Mouse (Mus musculus) MEL (cell line): ENCODE measurements around the gene Gm43738. TPM values are rescaled to one million over a fixed set of nuclear protein-coding genes. Genes with fewer than 3 reads are reported as not detected.

Experiments
- DNase-seq: peaks from one replicate; pipeline ENCODE4 v3.0.0; 2011; ENCODE audit warnings: low read depth, low spot score
- H3K27ac ChIP-seq: 2 replicates; pipeline ENCODE4 v1.5.1; 2012; ENCODE audit warnings: low read depth, mild to moderate bottlenecking, control low read depth, low read length, moderate library complexity; ENCODE audit not compliant: control insufficient read depth
- H3K27me3 ChIP-seq, 2 experiments: fragments of 150-350 bp in 1 of 2; sonication (generic) in 1 of 2; 2 replicates each; pipeline ENCODE4 v1.6.1; 2012; ENCODE audit warnings: low read length in 2 of 2, mild to moderate bottlenecking in 2 of 2, improper control_type of control experiment in 1 of 2, moderate library complexity in 1 of 2; ENCODE audit not compliant: insufficient read depth in 2 of 2, control insufficient read depth in 1 of 2
- H3K36me3 ChIP-seq, 2 experiments: 2 replicates each; pipeline ENCODE4 v1.6.1; 2012 to 2014; ENCODE audit warnings: low read length in 2 of 2, improper control_type of control experiment in 1 of 2, inconsistent platforms in 1 of 2, mild to moderate bottlenecking in 1 of 2; ENCODE audit not compliant: insufficient read depth in 2 of 2, control insufficient read depth in 1 of 2
- H3K4me1 ChIP-seq, 2 experiments: fragments of 150-350 bp in 1 of 2; sonication (generic) in 1 of 2; 2 replicates each; pipeline ENCODE4 v1.6.1; 2012; ENCODE audit warnings: low read length in 2 of 2, improper control_type of control experiment in 1 of 2, mild to moderate bottlenecking in 1 of 2; ENCODE audit not compliant: insufficient read depth in 2 of 2, control insufficient read depth in 1 of 2
- H3K4me3 ChIP-seq, 2 experiments: fragments of 150-350 bp in 1 of 2; sonication (generic) in 1 of 2; 2 replicates each; pipeline ENCODE4 v1.5.1; 2012; ENCODE audit warnings: low read depth in 2 of 2, low read length in 2 of 2, mild to moderate bottlenecking in 2 of 2, moderate library complexity in 2 of 2, control low read depth in 1 of 2, improper control_type of control experiment in 1 of 2; ENCODE audit not compliant: control insufficient read depth in 1 of 2, insufficient read depth in 1 of 2
- H3K79me2 ChIP-seq: 2 replicates; pipeline ENCODE4 v1.6.1; 2012; ENCODE audit warnings: mild to moderate bottlenecking, low read length, moderate library complexity; ENCODE audit not compliant: control insufficient read depth, poor library complexity, insufficient read depth
- H3K9ac ChIP-seq: 2 replicates; pipeline ENCODE4 v1.6.1; 2012; ENCODE audit warnings: low read depth, mild to moderate bottlenecking, control low read depth, low read length, moderate library complexity; ENCODE audit not compliant: control insufficient read depth, poor library complexity, severe bottlenecking
- H3K9me3 ChIP-seq: fragments of 150-350 bp; sonication (generic); replicated peaks from 2 replicates; pipeline ENCODE4 v1.6.1; 2012; ENCODE audit warnings: mild to moderate bottlenecking, low read length, improper control_type of control experiment, moderate library complexity; ENCODE audit not compliant: insufficient read depth
- BHLHE40 ChIP-seq: IDR thresholded peaks from 2 replicates; pipeline ENCODE4 v1.6.1; 2012; ENCODE audit warnings: low read depth, mild to moderate bottlenecking, inconsistent platforms, low read length, improper control_type of control experiment, borderline replicate concordance
- CTCF ChIP-seq, 3 experiments: IDR thresholded peaks in 2 of 3; conservative IDR thresholded peaks in 1 of 3; 2 replicates each; pipeline ENCODE4 v1.5.1; 2011 to 2012; ENCODE audit warnings: low read length in 3 of 3, low read depth in 2 of 3, mild to moderate bottlenecking in 2 of 3, improper control_type of control experiment in 1 of 3, inconsistent platforms in 1 of 3, mixed read lengths in 1 of 3, moderate library complexity in 1 of 3; ENCODE audit not compliant: control insufficient read depth in 1 of 3, insufficient read depth in 1 of 3, poor library complexity in 1 of 3, severe bottlenecking in 1 of 3
- E2F4 ChIP-seq: IDR thresholded peaks from 2 replicates; pipeline ENCODE4 v1.6.1; 2011; ENCODE audit warnings: low read depth, low read length, improper control_type of control experiment, borderline replicate concordance
- EP300 ChIP-seq, 2 experiments: IDR thresholded peaks; 2 replicates each; pipeline ENCODE4 v1.6.1; 2011; ENCODE audit warnings: improper control_type of control experiment in 2 of 2, low read length in 2 of 2, low read depth in 1 of 2, mild to moderate bottlenecking in 1 of 2
- ETS1 ChIP-seq: IDR thresholded peaks from 2 replicates; pipeline ENCODE4 v1.6.1; 2012; ENCODE audit warnings: low read depth, mild to moderate bottlenecking, inconsistent platforms, low read length, improper control_type of control experiment, moderate library complexity
- GABPA ChIP-seq: IDR thresholded peaks from 2 replicates; pipeline ENCODE4 v1.6.1; 2012; ENCODE audit warnings: low read depth, mild to moderate bottlenecking, inconsistent platforms, low read length, improper control_type of control experiment, moderate library complexity
- GATA1 ChIP-seq: IDR thresholded peaks from 2 replicates; pipeline ENCODE4 v1.6.1; 2011; ENCODE audit warnings: low read depth, low read length, improper control_type of control experiment
- JUND ChIP-seq: IDR thresholded peaks from 2 replicates; pipeline ENCODE4 v1.6.1; 2011; ENCODE audit warnings: low read depth, mild to moderate bottlenecking, improper control_type of control experiment, low read length
- MAFK ChIP-seq: IDR thresholded peaks from 2 replicates; pipeline ENCODE4 v1.6.1; 2011; ENCODE audit warnings: low read depth, mild to moderate bottlenecking, low read length, improper control_type of control experiment, borderline replicate concordance
- MAZ ChIP-seq: IDR thresholded peaks from 2 replicates; pipeline ENCODE4 v1.6.1; 2012; ENCODE audit warnings: low read depth, mild to moderate bottlenecking, inconsistent platforms, low read length, improper control_type of control experiment
- MXI1 ChIP-seq: IDR thresholded peaks from 2 replicates; pipeline ENCODE4 v1.6.1; 2011; ENCODE audit warnings: mild to moderate bottlenecking, low read depth, low read length, improper control_type of control experiment
- MYC ChIP-seq: IDR thresholded peaks from 2 replicates; pipeline ENCODE4 v1.6.1; 2011; ENCODE audit warnings: low read depth, mild to moderate bottlenecking, low read length, improper control_type of control experiment, moderate library complexity
- NELFE ChIP-seq: IDR thresholded peaks from 2 replicates; pipeline ENCODE4 v1.6.1; 2011; ENCODE audit warnings: low read depth, low read length, improper control_type of control experiment
- NRF1 ChIP-seq: IDR thresholded peaks from 2 replicates; pipeline ENCODE4 v1.6.1; 2014; ENCODE audit warnings: low read depth, mild to moderate bottlenecking, inconsistent platforms, low read length, improper control_type of control experiment, moderate library complexity; ENCODE audit not compliant: poor library complexity, insufficient read depth, severe bottlenecking
- POLR2A ChIP-seq, 2 experiments: IDR thresholded peaks; 2 replicates each; pipeline ENCODE4 v1.6.1; 2011 to 2012; ENCODE audit warnings: low read length in 2 of 2, mild to moderate bottlenecking in 2 of 2, control low read depth in 1 of 2, improper control_type of control experiment in 1 of 2, low read depth in 1 of 2, moderate library complexity in 1 of 2; ENCODE audit not compliant: control insufficient read depth in 1 of 2, insufficient read depth in 1 of 2, poor library complexity in 1 of 2
- POLR2AphosphoS2 ChIP-seq: IDR thresholded peaks from 2 replicates; pipeline ENCODE4 v1.6.1; 2011; ENCODE audit warnings: low read length, improper control_type of control experiment
- SMC3 ChIP-seq: IDR thresholded peaks from 2 replicates; pipeline ENCODE4 v1.6.1; 2011; ENCODE audit warnings: low read depth, low read length, improper control_type of control experiment
- TAL1 ChIP-seq: IDR thresholded peaks from 2 replicates; pipeline ENCODE4 v1.6.1; 2012; ENCODE audit warnings: mild to moderate bottlenecking, inconsistent platforms, low read length, moderate library complexity, mixed read lengths
- TBP ChIP-seq: IDR thresholded peaks from 2 replicates; pipeline ENCODE4 v1.8.0; 2011; ENCODE audit warnings: low read depth, low read length, improper control_type of control experiment
- UBTF ChIP-seq: IDR thresholded peaks from 2 replicates; pipeline ENCODE4 v1.6.1; 2012; ENCODE audit warnings: low read depth, mild to moderate bottlenecking, inconsistent platforms, low read length, improper control_type of control experiment, moderate library complexity, borderline replicate concordance; ENCODE audit not compliant: insufficient read depth
- USF1 ChIP-seq: IDR thresholded peaks from 2 replicates; pipeline ENCODE4 v1.6.1; 2014; ENCODE audit warnings: low read depth, mild to moderate bottlenecking, inconsistent platforms, low read length, improper control_type of control experiment, moderate library complexity
- USF2 ChIP-seq, 2 experiments: IDR thresholded peaks; 2 replicates each; pipeline ENCODE4 v1.6.1; 2011 to 2012; ENCODE audit warnings: improper control_type of control experiment in 2 of 2, low read length in 2 of 2, borderline replicate concordance in 1 of 2, inconsistent platforms in 1 of 2, low read depth in 1 of 2, mild to moderate bottlenecking in 1 of 2; ENCODE audit not compliant: insufficient read depth in 1 of 2
- ZC3H11A ChIP-seq: IDR thresholded peaks from 2 replicates; pipeline ENCODE4 v1.6.1; 2012; ENCODE audit warnings: low read depth, mild to moderate bottlenecking, inconsistent platforms, low read length, improper control_type of control experiment
- ZMIZ1 ChIP-seq: IDR thresholded peaks from 2 replicates; pipeline ENCODE4 v1.6.1; 2012; ENCODE audit warnings: low read depth, mild to moderate bottlenecking, inconsistent platforms, low read length, improper control_type of control experiment, moderate library complexity
- ZNF384 ChIP-seq: IDR thresholded peaks from 2 replicates; pipeline ENCODE4 v1.6.1; 2012; ENCODE audit warnings: low read depth, mild to moderate bottlenecking, inconsistent platforms, low read length, improper control_type of control experiment
- polyA plus RNA-seq, 2 experiments: library from polyadenylated mRNA; stranded (reverse) in 1 of 2; unstranded in 1 of 2; fragments of >175 nt in 1 of 2; fragments of >200 nt in 1 of 2; gene quantifications; 2 replicates each; pipeline versions ENCODE4 v1.2.1 to v1.2.4; 2012; ENCODE audit warnings: low replicate concordance in 2 of 2, low read depth in 1 of 2; ENCODE audit not compliant: insufficient read length in 2 of 2, insufficient read depth in 1 of 2, missing spikeins in 1 of 2
- total RNA-seq: library from RNA; depleted of rRNA; stranded (reverse); fragments of 300-350 nt; gene quantifications from 2 replicates; pipeline ENCODE4 v1.2.3, GENCODE M21; 2012

Gm43738 gene
- total and polyA plus RNA-seq, 3 experiments = not detected

- H3K9ac ChIP-seq = no peak overlapping the region
- peaks cover 12 to 23% of the 10 kb centered on the region in 2 experiments for H3K4me1 ChIP-seq
- no peak for DNase-seq
- peaks cover 0 to 13% of the 10 kb centered on the region in 2 experiments; a peak in 2 of 4 replicates for H3K36me3 ChIP-seq
- H3K27me3 ChIP-seq = no peaks in the 10 kb centered on the region
- TF ChIP-seq MXI1 (no peak), E2F4 (no peak), CTCF (IDR thresholded peaks at IDR 0.05 in 2 of 3, conservative IDR thresholded peaks at IDR 0.05 in 1 of 3; ENCODE audit: control insufficient read depth in 1 of 3, insufficient read depth in 1 of 3, low read depth in 2 of 3, low read length in 3 of 3, poor library complexity in 1 of 3, severe bottlenecking in 1 of 3) (no peak), GATA1 (no peak), MAFK (no peak), GABPA (no peak), ZC3H11A (no peak), POLR2A (IDR thresholded peaks at IDR 0.05; ENCODE audit: control insufficient read depth in 1 of 2, insufficient read depth in 1 of 2, low read depth in 1 of 2, low read length in 2 of 2, poor library complexity in 1 of 2) (no peak), ZMIZ1 (no peak), USF1 (no peak), ETS1 (no peak), ZNF384 (no peak), USF2 (IDR thresholded peaks at IDR 0.05; ENCODE audit: borderline replicate concordance in 1 of 2, insufficient read depth in 1 of 2, low read depth in 1 of 2, low read length in 2 of 2) (no peak), MYC (no peak), NELFE (no peak), POLR2AphosphoS2 (no peak), TAL1 (no peak), SMC3 (no peak), TBP (no peak), UBTF (no peak)
- H3K27ac ChIP-seq = no peak overlapping the region
- no peaks in the 10 kb centered on the region for H3K9me3 ChIP-seq
- no peak overlapping the region for H3K4me3 ChIP-seq
- no peaks in the 10 kb centered on the region for H3K79me2 ChIP-seq
Measured at GRCm38 (mm10) chr3:89125981-89126380, 25.1 kb upstream of the Gm43738 start.

- peaks cover 0 to 12% of the 10 kb centered on the region in 2 experiments; a peak in 2 of 4 replicates for H3K36me3 ChIP-seq
- no peaks in the 10 kb centered on the region for H3K79me2 ChIP-seq
- H3K27ac ChIP-seq = no peak overlapping the region
- H3K4me1 ChIP-seq = peaks cover 12 to 22% of the 10 kb centered on the region in 2 experiments
- TF ChIP-seq BHLHE40 = no peak
- TF ChIP-seq NRF1 = no peak
- TF ChIP-seq GATA1 = no peak
- no peak for TF ChIP-seq MAZ
- no peak for TF ChIP-seq POLR2A (IDR thresholded peaks at IDR 0.05; ENCODE audit: control insufficient read depth in 1 of 2, insufficient read depth in 1 of 2, low read depth in 1 of 2, low read length in 2 of 2, poor library complexity in 1 of 2)
- no peak for TF ChIP-seq JUND
- no peak for TF ChIP-seq EP300 (IDR thresholded peaks at IDR 0.05; ENCODE audit: low read depth in 1 of 2, low read length in 2 of 2)
- TF ChIP-seq, all 39 proteins: peak for 0
- no peak overlapping the region for H3K4me3 ChIP-seq
- H3K9me3 ChIP-seq = no peaks in the 10 kb centered on the region
- no peaks in the 10 kb centered on the region for H3K27me3 ChIP-seq
- peak; percentile 54 for DNase-seq
- H3K9ac ChIP-seq = no peak overlapping the region
Measured at GRCm38 (mm10) chr3:89124241-89124640, 23.3 kb upstream of the Gm43738 start.
